Mouse (Mus musculus): ENCODE data around the gene Tbc1d16. TPM values are rescaled to one million over a fixed set of nuclear protein-coding genes. Genes with fewer than 3 reads are reported as not detected.

The Tbc1d16 gene
- polyA plus RNA-seq, 1 experiment = not detected

DNA sequence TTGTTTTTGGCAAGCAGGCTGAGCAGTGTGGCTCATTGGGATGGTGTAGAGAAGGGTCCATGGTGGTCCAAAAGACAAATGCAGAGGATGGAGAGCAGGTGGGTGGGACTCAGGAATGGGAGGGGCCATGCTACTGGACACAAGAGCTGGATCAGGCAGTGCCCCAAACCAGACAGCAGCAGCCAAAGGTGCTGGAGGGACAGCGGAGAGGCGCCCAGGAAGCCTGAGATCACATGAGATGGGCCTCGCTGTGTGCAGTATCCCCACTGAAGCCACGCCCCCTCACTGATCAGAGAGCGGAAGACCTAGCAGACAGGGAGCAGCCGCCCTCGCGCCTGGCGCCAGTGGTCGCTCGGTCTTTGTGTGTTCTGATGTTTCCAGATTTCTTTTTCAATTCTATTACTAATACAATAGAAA is 10.0 kb upstream of the Tbc1d16 start:
- no peak for TF ChIP-seq GATA1 (IDR thresholded peaks at IDR 0.05; ENCODE audit: low read length)

DNA sequence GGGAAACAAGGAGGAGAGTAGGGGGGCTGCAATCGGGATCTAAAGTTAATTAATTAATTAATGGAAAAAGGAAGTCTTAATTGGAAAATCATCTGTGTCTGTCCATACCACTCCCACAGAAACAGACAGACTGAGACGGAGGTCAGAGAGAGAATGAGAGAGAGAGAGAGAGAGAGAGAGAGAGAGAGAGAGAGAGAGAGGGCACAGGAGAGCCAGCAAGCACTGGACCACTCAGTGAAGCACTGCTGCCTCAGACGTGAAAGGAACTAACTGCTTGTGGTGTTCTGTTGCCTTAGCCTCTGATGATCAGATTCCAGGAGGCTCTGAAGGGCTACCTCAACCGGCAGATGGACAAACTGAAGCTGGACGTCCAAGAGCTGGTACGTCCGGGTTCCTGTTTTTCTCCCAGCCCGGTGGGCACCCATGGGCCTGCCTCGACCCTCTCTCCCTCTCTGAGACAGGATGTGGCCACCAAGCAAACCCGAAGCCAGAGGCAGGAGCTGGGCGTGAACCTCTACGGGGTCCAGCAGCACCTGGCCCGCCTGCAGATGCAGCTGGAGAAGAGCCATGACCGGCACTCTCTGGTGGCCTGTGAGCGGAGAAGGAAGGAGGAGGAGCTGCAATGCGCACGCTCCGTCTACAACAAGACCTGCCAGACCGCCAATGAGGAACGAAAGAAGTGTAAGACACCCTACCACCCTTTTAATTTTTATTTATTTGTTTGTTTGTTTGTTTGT is 9.4 kb upstream of the Tbc1d16 start:
- no peak for TF ChIP-seq GATA1 (IDR thresholded peaks at IDR 0.05; ENCODE audit: low read length)

DNA sequence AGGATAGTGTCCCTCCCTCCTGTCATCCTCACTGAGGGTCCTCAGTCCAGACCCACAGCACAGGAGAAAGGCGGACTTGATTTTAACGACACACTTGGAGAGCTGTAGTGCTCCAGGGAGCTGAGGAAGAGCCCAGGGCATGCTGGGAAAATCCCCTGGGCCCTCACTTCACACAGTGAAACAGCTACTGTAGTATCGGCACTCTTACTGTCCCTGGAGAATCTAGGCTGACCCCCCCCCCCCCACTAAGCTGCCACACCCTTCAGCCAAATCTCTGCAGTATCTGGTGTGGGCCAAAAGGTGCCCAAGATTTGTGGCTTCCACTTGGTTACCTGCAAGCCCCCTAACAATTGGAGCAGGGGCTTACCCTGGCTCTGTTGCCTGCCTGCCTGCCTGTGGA is 8.7 kb upstream of the Tbc1d16 start:
- TF ChIP-seq GATA1 (IDR thresholded peaks at IDR 0.05; ENCODE audit: low read length) = no peak

DNA sequence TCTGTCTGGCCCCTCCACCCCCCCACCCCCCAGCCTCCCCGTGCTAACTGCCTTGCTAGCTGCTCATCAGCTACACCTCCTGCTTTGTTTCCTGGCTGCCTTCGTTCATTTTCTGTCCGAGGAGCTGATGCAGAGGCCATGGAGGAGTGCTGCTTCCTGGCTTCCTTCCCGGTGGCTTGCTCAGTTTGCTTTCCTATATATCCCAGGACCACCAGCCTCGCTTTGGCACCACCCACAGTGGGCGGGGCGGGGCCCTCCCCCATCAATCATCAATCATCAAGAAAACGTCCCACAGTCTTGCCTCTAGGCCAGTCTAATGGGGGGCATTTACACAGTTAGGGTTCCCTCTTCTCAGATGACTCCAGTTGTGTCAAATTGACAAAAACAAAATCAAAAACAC is 8.1 kb upstream of the Tbc1d16 start:
- TF ChIP-seq GATA1 (IDR thresholded peaks at IDR 0.05; ENCODE audit: low read length) = no peak

DNA sequence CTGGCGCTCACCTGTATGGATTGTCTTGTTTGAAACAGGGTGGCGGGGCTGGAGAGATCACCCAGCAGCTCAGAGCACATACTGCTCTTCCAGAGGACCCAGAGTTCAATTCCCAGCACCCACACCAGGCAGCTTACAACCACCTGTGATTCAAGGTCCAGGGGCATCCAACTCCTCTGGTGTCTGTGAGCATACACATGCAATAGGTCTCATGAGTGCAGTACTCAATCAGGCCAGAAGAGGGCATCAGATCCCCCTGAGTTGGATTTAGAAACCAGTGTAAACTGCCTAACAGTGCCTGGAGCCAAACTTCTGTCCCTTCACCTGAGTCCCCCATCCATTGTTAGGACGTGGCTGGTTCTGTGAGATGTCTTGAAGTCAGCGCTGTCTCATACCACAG is 7.3 kb upstream of the Tbc1d16 start:
- no peak for TF ChIP-seq GATA1 (IDR thresholded peaks at IDR 0.05; ENCODE audit: low read length)

DNA sequence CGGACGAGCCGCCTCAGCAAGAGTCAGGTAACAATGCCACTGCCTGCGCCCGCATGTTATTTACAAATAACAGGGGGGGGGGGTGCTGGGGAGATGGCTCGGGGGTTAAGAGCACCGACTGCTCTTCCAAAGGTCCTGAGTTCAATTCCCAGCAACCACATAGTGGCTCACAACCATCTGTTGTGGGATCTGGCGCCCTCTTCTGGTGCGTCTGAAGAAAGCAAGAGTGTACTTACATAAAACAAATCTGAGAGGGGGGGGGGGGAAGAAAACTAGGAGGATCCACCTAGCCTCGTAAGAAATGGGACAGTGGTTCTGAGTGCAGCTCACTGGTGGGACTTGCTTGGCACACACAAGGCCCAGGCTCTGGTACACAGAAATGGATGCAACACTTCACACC is 6.5 kb upstream of the Tbc1d16 start:
- TF ChIP-seq GATA1 (IDR thresholded peaks at IDR 0.05; ENCODE audit: low read length) = no peak

DNA sequence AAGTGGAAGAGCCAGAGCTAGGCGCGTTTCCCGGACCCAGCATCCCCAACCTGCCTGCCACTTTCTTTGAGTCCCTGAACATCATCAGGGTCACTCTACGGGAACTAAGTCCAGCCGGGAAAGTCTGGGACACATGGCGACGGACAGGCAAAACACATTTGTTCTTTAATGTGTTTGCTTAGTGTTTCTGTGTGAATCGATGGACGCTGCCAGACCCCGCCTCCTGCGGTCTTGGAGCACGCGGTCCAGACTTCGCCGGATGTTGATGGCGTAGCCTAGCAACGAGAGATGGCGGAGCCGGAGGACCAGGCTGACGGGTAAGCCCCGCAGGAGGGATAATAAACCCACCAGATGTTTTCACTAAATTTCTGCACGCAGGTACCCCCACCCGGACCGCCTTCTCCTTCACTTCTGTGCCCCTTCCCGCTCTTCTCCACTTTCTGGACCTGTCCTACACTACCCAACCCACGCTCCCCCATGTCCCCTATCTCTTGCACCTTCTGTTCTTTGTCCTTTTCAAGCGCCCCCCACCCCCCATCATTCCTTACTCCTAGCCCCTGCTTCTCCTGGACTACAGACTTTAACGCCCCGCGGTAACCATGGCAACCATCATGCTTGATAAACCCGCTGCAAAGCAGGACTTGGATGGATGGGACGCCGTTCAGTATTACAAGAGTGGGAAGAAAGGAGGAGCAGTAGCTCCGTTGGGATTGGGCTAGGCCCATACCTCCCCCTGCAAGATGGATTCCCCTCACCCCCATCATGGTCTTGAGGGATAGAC is 737 bp upstream of the Tbc1d16 start:
- no peak for TF ChIP-seq GATA1 (IDR thresholded peaks at IDR 0.05; ENCODE audit: low read length)

DNA sequence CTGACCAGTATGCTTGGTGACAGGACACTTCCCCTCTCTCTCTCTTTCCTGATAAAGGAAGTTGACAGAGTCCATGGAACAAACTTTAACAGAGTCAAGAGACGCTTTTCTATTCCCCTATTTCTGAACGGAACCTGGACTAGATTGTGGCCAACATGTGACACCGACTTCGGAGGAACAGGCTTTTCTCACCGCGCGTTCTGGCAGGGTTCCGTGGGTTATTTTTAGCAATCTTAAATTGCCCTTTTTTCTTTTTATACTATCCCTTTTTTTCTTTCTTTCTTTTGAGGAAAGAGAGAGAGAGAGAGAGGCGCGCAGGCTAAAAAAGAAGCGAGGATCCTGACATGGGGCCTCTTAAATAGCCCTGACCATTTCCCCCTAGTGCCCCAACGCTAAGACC is 708 bp downstream of the Tbc1d16 start:
- no peak for TF ChIP-seq GATA1 (IDR thresholded peaks at IDR 0.05; ENCODE audit: low read length)

DNA sequence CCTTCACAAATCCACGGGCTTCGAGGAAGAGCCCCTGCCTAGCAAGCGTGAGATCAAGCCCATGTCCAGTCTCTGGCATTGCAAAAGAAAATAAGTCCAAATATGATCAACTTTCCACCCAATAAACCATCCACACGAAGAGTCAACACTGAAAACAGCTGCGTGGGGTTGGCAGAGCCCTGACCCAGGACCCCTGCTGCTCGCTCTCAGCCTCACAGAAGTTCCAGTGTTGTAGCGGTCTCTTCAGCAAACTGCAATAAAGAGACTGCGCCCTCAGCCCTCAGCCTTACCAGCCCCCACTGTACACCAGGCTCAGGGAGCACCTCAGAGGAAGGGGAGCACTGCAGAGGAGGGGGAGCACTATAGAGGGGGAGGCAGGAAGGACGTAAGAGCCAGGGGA is 2.7 kb downstream of the Tbc1d16 start:
- no peak for TF ChIP-seq GATA1 (IDR thresholded peaks at IDR 0.05; ENCODE audit: low read length)

DNA sequence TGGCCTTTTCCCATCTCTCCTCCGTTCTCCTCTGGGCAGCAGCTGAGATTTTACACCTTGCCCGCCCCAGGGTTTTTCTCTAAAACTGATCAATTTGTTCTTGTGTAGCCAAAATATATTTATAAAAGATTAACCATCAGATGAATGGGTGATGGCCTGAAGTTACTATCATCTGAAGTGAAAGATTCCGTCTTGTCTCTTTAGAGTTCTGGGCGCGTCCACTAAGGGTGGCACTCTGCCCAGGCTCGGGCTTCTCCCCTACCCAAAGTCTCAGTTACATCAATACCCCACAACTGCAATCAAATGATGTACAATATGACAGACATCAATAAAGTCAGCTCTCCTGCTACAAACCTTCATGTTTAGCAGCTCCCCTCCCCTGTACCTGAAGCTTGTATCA is 3.4 kb downstream of the Tbc1d16 start:
- TF ChIP-seq GATA1 (IDR thresholded peaks at IDR 0.05; ENCODE audit: low read length) = no peak

DNA sequence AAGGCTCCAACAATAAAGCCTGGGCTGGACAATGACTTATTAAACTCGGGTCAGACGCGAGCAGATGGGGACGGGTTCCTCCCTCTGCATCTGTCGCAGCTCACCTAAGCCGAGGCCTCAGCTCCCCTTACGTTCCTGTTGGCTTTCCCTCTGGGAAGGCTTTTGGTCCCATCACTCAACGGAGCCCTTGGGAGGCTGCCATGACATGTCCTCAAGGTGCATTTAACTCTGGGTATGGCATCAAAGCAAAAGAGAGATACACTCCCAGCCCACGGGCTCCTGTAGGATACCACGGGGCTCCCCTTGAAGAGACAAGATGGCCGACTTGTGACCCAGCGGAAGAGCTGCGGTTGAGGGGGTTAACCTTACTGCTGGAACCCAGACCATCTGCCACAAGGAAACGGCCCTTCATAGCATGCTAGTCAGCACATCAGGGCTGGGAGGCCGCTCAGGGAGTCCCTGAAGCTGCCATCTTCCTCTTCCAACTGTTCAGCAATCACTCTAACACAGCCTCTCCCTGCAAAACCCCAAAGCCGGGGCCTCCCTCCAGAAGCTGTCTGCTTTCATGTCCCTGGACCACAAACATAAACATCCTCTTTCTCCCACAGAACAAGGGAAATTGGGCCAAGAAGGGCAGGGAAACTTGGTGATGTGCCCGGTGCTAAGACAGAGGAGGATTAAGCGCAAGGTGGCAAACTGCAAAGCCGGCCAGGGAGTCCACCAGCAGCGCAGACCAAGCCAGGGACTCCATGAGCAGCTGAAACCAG is 5.0 kb downstream of the Tbc1d16 start:
- TF ChIP-seq GATA1 (IDR thresholded peaks at IDR 0.05; ENCODE audit: low read length) = no peak

DNA sequence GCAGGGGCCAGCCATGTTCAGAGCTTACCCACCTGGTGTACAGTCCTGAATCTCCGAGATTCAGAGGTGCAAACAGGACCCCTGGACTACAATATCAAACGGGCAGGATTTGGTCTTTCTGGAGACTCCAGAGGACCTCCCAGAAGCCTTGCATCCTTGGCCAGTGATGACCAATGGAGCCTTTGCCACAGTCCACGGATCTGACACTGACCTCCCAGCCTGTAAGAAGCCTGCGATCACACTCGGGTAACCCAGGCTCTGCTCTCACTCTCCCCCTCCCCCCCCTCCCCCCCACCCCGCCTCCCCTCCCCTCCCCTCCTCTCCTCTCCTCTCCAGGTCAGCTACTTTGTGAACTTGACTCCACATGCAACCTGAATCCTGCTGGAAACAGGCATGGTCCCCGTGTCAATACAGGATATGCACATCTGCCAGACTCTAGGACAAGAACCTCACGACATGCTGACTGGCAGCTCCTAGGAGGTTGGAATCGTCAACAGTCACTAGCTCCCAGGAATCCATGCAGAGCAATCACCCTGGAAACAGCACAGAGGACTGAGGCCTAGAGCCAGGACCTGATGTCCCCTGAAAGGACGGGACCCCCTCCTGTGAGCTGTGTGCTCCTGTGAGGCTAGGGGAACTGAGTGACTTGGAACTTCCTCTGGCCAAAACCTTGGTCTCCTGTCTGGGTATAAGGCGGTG is 6.3 kb downstream of the Tbc1d16 start:
- no peak for TF ChIP-seq GATA1 (IDR thresholded peaks at IDR 0.05; ENCODE audit: low read length)

DNA sequence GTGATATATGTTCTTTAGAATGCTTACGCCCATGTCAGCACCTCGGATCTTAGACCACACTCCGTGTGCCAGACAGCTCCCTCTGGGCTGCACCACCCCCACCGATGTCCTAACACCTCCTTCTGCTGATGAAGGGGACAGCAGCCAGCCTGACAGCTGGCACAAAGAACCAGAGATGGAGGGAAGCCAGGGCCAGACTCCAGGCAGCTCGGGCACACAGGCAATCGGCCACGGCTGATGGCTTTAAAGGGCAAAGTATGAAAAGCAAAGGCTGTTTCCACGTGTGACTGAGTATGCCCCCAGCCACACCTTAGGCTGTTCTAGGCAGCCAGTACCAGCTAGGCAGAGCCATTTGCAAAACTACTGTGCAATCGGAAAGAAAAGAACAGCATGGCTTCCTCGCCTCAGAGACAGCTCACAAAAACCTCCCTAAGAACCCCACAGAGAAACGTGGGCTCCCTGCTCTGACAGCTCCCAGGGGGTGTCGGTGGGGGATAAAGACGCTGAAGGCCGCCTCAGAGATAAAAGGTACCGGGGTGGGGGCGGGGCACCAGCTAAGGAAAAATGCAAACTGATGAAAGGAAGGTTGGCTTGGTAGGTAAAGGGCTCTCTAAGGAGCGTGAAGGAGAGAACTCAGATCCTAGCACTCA is 8.4 kb downstream of the Tbc1d16 start:
- TF ChIP-seq GATA1 (IDR thresholded peaks at IDR 0.05; ENCODE audit: low read length) = no peak

DNA sequence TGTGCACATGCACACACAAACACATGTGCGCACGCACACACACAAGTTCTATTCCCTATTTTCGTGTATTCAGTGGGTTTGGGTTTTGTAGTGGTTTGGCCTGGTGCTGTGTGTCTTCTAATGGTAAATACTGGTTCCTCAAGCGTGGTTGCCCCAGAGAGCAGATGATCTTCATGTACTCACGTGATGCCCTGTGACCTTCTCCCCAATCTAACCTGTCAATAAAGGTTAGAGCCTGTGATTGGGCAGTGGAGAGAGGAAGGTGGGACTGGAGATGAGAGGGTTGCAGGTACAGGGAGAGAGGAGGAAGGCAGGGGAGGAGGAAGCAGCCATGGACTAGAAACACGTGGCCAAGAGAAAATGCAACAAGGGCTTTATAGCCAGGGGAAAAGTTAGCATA is 10.4 kb downstream of the Tbc1d16 start:
- TF ChIP-seq GATA1 (IDR thresholded peaks at IDR 0.05; ENCODE audit: low read length) = no peak

DNA sequence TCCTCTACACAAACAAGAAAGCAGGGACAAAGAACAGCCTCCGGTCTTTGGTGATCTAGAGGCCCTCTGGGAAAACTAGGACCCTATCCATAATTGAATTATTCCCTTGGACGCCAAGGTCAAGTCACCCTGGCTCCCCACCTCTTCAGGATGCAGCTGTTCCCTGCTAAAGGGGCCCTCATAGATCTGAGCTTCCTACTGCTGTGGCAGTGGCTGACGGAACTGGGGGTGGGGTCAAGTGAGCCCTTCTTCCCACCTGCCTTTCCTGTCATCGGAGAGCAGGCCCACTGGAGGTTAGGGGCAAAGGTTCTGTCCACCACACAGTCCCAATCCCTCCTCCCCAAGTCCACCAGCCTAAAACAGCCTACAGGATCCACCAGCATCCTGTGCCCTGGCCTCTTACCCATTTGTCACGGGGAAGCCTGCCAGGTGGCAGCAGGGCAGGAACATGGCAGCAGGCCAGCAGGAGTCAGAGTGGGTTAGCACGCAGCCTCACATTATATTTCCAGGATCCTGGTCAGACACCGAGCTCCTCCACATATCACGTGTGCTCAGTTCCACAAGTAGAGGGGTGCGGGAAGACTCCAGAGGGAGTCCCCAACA is 12.3 kb downstream of the Tbc1d16 start:
- TF ChIP-seq GATA1 (IDR thresholded peaks at IDR 0.05; ENCODE audit: low read length) = no peak

Data from G1E-ER4 (cell line).